Mouse (Mus musculus): Measurements from ENCODE around the gene Kansl1.

GRCm38 (mm10) chr11:104376291-104376690 lies 92.4 kb downstream of the Kansl1 start:
- TF ChIP-seq CTCF (IDR thresholded peaks at IDR 0.05; ENCODE audit: control insufficient read depth, insufficient read depth, insufficient replicate concordance, low read depth, low read length), result no peak
- no peak for TF ChIP-seq POLR2A (IDR thresholded peaks at IDR 0.05; ENCODE audit: control insufficient read depth, low read depth, low read length)
